Mouse (Mus musculus) C2C12 (cell line): ENCODE data around the gene Aff3. TPM values are rescaled to one million over a fixed set of nuclear protein-coding genes. Genes with fewer than 3 reads are reported as not detected.

ENCODE experiments used
- H3K27me3 ChIP-seq: one replicate; pipeline ENCODE4 v1.6.1; 2011; ENCODE audit not compliant: control insufficient read depth, insufficient read depth, insufficient read length
- H3K36me3 ChIP-seq: one replicate; pipeline ENCODE4 v1.6.1; 2011; ENCODE audit not compliant: control insufficient read depth, insufficient read depth
- H3K4me3 ChIP-seq: one replicate; pipeline ENCODE4 v1.5.1; 2011; ENCODE audit warnings: mild to moderate bottlenecking, control low read depth; ENCODE audit not compliant: poor library complexity, insufficient read depth, severe bottlenecking
- H3K79me2 ChIP-seq: one replicate; pipeline ENCODE4 v1.6.1; 2011; ENCODE audit not compliant: control insufficient read depth, insufficient read depth
- H3K79me3 ChIP-seq: one replicate; pipeline ENCODE4 v1.6.1; 2011; ENCODE audit warnings: low read depth, control low read depth
- H3ac ChIP-seq: one replicate; pipeline ENCODE3; 2011; ENCODE audit warnings: low read depth; ENCODE audit not compliant: control insufficient read depth, insufficient read length
- CEBPB ChIP-seq: IDR thresholded peaks from one replicate; pipeline ENCODE4 v1.6.1; 2011; ENCODE audit warnings: low read depth, mild to moderate bottlenecking, control low read depth, moderate library complexity
- CTCF ChIP-seq: IDR thresholded peaks from one replicate; pipeline ENCODE4 v1.5.1; 2011; ENCODE audit not compliant: control insufficient read depth, insufficient read depth, insufficient read length
- FOSL1 ChIP-seq: IDR thresholded peaks from one replicate; pipeline ENCODE4 v1.8.0; 2011; ENCODE audit warnings: mild to moderate bottlenecking, low read length; ENCODE audit not compliant: poor library complexity, insufficient read depth, severe bottlenecking
- MAX ChIP-seq: IDR thresholded peaks from one replicate; pipeline ENCODE4 v1.6.1; 2011; ENCODE audit warnings: mild to moderate bottlenecking, control low read depth
- MYOD1 ChIP-seq: IDR thresholded peaks from one replicate; pipeline ENCODE4 v1.6.1; 2011; ENCODE audit warnings: low read depth; ENCODE audit not compliant: control insufficient read depth, insufficient read length
- MYOG ChIP-seq: IDR thresholded peaks from one replicate; pipeline ENCODE4 v1.6.1; 2011; ENCODE audit not compliant: control insufficient read depth, insufficient read length; ENCODE audit errors: extremely low read depth
- USF1 ChIP-seq: IDR thresholded peaks from one replicate; pipeline ENCODE4 v1.6.1; 2011; ENCODE audit warnings: low read depth, mild to moderate bottlenecking, control low read depth, moderate library complexity
- polyA plus RNA-seq: library from polyadenylated mRNA; unstranded; fragments of >200 nt; fragmentation: generic; extraction: Trizol; gene quantifications from one replicate; pipeline ENCODE4 v1.2.1, GENCODE M21; 2012; ENCODE audit warnings: missing spikeins

Aff3 gene
- polyA plus RNA-seq, 1 experiment, result not detected

GRCm38 (mm10) chr1:38252031-38252765 is 412.6 kb downstream of the Aff3 start:
- no peaks in the 10 kb centered on the region for H3K27me3 ChIP-seq
- TF ChIP-seq FOSL1 (no peak), MYOG (no peak), USF1 (no peak), CEBPB (no peak), MYOD1 (no peak), MAX (no peak)
- no peak overlapping the region for H3ac ChIP-seq
- H3K36me3 ChIP-seq, result no peaks in the 10 kb centered on the region
- no peaks in the 10 kb centered on the region for H3K79me3 ChIP-seq
- H3K4me3 ChIP-seq, result no peak overlapping the region
- no peaks in the 10 kb centered on the region for H3K79me2 ChIP-seq

DNA sequence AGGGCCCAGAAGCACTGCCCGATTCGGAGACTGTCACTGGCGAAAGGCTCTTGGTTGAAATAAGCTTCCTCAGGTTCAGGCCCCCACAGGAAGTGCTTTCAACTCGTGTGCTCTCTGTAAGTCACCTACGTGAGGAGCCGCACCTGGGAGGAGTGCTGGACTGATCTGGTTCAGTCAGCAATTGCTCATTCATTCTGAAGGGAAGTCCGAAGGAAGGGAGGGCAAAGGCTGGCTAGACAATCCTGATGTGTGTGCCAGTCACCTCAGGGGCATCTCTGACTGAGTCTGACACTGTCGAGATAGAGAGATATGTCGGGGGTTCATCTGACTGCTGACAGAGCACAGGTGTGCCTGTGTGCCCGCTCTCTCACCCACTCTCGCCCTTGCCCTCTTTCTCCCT is 413.3 kb downstream of the Aff3 start:
- Histone ChIP-seq H3K36me3 (no peaks in the 10 kb centered on the region), H3K79me3 (no peaks in the 10 kb centered on the region), H3K27me3 (no peaks in the 10 kb centered on the region), H3K4me3 (no peak overlapping the region), H3K79me2 (no peaks in the 10 kb centered on the region), H3ac (no peak overlapping the region)
- no peak for TF ChIP-seq CTCF
- TF ChIP-seq CEBPB, result no peak
- TF ChIP-seq FOSL1, result no peak
- TF ChIP-seq MAX, result no peak
- TF ChIP-seq USF1, result no peak
- TF ChIP-seq MYOG, result no peak
- no peak for TF ChIP-seq MYOD1

- Histone ChIP-seq H3K4me3 (no peak overlapping the region), H3K36me3 (no peaks in the 10 kb centered on the region), H3K27me3 (no peaks in the 10 kb centered on the region), H3ac (no peak overlapping the region), H3K79me3 (no peaks in the 10 kb centered on the region), H3K79me2 (no peaks in the 10 kb centered on the region)
- TF ChIP-seq USF1, result no peak
- no peak for TF ChIP-seq MYOG
- TF ChIP-seq FOSL1, result no peak
Observed at GRCm38 (mm10) chr1:38250246-38250645, 414.5 kb downstream of the Aff3 start.

- no peaks in the 10 kb centered on the region for H3K27me3 ChIP-seq
- TF ChIP-seq USF1 (no peak), CEBPB (no peak), FOSL1 (no peak), MYOG (no peak), MAX (no peak), CTCF (no peak), MYOD1 (no peak)
- no peak overlapping the region for H3K4me3 ChIP-seq
- H3K36me3 ChIP-seq, result no peaks in the 10 kb centered on the region
- H3ac ChIP-seq, result no peak overlapping the region
- H3K79me3 ChIP-seq, result no peaks in the 10 kb centered on the region
- no peaks in the 10 kb centered on the region for H3K79me2 ChIP-seq
Observed at GRCm38 (mm10) chr1:38249561-38249960, 415.2 kb downstream of the Aff3 start.

GRCm38 (mm10) chr1:38248027-38248426 is 416.7 kb downstream of the Aff3 start:
- H3K79me2 ChIP-seq, result no peaks in the 10 kb centered on the region
- H3K27me3 ChIP-seq, result no peaks in the 10 kb centered on the region
- H3ac ChIP-seq, result no peak overlapping the region
- TF ChIP-seq MYOD1 (no peak), CTCF (no peak), MAX (no peak), CEBPB (no peak), FOSL1 (no peak), USF1 (no peak), MYOG (no peak)
- no peaks in the 10 kb centered on the region for H3K79me3 ChIP-seq
- no peak overlapping the region for H3K4me3 ChIP-seq
- no peaks in the 10 kb centered on the region for H3K36me3 ChIP-seq

DNA sequence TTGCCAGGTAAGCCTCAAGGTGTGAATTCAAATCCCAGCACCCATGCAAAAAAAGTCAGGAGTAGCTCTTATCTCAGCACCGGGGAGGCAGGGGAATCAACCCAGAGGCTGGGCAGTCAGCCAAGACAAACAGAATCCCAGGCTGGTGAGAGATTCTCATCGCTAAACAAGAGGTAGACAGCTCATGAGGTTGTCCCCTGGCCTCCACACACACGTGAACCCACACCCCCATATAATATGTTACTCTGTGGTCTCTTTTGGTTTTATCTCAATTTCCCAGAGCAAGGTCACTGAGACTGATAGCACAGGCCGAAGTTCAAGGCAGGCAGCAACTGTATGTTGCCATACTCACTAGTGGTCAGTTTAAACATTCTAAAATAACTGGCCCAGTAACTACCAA is 422.2 kb downstream of the Aff3 start:
- H3K36me3 ChIP-seq, result no peaks in the 10 kb centered on the region
- TF ChIP-seq MYOG (no peak), CTCF (no peak)

More for the DNA sequence above, 422.2 kb downstream of the Aff3 start:
- Histone ChIP-seq H3ac (no peak overlapping the region), H3K27me3 (no peaks in the 10 kb centered on the region), H3K79me3 (no peaks in the 10 kb centered on the region), H3K4me3 (no peak overlapping the region), H3K79me2 (no peaks in the 10 kb centered on the region)
